Mouse (Mus musculus): ENCODE data around the gene Slc16a5. TPM values are rescaled to one million over a fixed set of nuclear protein-coding genes. Genes with fewer than 3 reads are reported as not detected.
"Not testable (repeated sequence)": the region's sequence is repeated elsewhere in the genome, so short reads cannot be mapped to it uniquely, and the experiment has no call there.

The Slc16a5 gene
- total RNA-seq, 2 experiments from 2014 or later: not detected

DNA sequence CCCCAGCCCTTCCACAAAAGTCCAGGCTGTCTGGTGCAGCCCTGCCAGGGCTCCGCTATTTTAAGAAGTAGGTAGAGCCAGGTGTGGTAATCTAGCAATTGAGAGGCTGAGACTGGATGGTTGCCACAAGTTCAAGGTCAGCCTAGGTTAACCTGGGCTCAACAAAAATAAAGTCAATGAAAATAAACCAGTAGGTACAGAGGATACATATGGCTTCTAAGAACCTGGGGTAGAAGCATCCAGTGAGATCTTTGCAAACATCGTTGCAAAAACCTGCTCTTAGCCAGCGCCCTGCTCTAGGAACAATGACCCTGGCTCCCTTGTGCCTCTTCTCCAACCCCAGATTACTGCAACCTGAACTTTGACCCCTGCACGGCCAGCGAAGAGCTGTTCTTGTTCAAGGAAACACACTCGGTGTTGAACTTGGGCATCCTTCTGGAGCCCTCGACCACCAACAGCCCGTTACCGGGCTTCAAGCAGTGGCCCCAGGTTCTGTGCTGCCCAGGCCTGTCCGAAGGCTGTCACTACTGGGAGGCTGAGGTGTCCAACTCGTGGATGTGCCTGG, 14.9 kb upstream of the Slc16a5 start:
- no peak for DNase-seq (ENCODE audit: low spot score in 2 of 2)

DNA sequence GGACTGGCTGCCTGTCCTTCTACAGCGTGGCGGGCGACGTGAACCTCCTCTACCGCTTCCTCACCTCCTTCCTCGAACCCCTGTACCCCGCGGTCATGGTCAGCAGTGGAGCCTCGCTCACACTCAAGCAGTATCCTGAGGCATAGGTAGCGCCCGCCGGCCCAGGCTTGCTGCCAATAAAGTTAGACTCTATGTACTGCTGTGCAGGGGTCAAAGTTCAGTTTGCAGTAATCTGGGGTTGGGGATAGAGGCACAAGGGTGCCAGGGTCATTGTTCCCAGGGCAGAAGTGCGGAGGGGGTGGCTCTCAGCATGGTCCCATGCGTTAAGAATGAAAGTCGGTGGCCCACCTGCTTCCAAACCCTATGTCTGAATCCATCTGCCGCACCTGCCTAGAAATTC, 14.2 kb upstream of the Slc16a5 start:
- DNase-seq (ENCODE audit: low spot score in 2 of 2): no peak

DNA sequence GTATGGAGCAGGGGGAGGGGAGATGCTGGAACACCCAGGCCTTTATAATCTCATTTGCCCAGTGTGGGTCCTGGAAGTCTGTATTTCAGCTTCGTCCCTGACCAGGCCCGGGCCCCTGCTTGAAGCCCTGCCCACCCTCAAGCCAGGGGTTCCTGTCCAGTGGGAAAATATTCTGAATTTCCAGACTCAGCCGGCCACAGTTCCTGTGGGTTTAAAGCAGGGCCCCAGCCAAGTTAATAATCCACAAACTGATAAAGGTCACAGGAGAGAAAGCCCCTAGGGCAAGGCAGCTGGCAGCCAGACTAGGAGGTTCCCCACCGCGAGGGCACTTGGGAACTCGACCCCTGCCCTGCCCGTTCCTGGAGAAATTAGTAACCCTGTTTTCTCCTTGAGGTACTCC, 13.3 kb upstream of the Slc16a5 start:
- DNase-seq (ENCODE audit: low spot score in 2 of 2): no peak

DNA sequence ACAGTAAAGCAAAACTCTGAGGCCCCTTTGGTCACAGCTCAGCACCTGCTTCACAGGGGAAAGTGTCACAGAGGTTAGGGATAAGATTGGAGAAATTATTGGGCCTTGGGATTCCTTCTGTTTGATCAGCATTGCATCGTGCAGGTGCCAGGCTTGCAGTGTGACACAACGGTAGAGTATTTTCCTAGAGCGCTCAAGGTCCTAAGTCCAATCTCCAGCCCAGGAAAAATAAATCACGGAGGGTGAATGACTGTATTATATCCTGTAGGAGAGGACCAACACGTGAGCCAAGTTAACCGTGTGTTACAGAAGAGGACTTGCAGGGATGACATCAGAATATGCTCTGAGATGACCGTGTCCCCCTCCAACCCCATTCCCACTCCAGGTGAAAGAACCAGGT, 12.1 kb upstream of the Slc16a5 start:
- no peak for DNase-seq (ENCODE audit: low spot score in 2 of 2)

DNA sequence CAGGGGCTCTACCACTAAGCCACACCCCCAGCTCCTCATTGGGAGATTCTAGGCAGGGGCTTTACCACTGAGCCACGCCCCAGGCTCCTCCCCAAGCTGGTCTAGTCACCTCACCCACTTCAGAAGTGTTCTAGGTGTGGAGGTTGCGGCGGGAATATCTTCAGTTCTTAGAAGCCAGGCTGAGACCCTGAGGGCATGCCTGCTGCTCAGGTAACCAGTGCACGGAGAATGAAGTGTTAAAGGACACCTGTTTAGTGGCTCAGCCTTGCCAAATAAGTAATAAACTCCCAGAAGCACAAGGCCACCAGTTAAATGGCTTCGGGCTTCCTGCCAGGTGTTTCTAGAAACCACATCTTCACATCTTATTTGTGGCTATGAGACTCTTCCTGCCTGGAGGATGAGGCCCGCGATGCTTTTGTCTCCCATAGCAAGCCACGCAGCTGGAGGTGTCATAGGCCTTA, 10.5 kb upstream of the Slc16a5 start:
- DNase-seq (ENCODE audit: low spot score in 2 of 2): no peak

DNA sequence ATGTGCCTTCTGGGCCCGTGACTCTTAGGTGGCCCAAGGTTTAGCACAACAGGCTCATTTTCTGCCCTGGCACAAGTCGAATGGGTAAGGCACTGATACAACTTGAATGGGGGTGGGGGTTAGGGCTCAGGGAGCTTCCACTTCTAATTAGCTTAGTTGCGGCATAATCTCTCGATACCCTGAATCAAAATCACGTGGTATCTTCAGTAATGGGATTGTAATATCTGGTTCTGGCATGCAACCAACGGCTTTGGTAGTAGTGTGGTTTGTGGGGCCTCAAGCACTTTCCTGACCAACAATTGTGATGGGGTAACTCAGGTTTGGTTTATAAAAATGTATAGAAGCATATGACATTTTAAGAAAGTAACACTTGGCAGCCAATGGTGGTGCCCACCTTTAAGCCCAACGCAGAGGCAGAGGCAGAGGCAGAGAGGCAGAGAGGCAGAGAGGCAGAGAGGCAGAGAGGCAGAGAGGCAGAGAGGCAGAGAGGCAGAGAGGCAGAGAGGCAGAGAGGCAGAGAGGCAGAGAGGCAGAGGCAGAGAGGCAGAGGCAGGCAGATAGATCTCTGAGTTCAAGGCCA, 9.9 kb upstream of the Slc16a5 start:
- DNase-seq (ENCODE audit: low spot score in 2 of 2): no peak

DNA sequence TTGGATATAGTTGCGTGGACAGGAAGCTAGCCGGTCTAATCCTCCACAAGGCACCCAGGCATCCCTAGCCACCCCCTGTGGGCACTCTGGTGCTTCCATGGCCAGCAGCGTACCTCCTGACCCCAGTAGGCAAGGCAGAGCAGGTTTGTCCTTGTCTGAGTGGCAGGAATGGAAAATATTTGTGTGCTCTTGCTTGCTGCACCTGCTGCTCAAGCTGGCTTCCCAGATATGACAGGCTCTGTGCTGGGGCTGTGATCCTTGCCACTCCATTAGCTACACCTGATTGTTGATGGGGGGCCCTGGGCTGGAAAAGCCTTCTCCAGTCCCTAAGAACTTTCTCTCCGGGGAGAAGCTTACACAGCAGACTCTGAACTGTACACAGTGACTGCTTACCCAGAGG, 9.0 kb upstream of the Slc16a5 start:
- no peak for DNase-seq (ENCODE audit: low spot score in 2 of 2)

DNA sequence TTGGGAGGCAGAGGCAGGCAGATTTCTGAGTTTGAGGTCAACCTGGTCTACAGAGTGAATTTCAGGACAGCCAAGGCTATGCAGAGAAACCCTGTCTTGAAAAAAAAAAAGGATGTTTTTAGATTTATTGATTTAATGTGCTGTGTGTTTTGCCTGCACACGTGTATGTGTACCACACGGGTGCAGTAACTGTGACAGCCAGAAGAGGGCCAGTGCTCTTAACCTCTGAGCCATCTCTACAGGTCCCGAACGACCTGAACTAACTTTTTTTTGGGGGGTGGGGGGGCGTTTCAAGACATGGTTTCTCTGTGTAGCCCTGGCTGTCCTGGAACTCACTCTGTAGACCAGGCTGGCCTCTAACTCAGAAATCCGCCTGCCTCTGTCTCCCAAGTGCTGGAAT, 7.5 kb upstream of the Slc16a5 start:
- DNase-seq (ENCODE audit: low spot score in 2 of 2): not testable (repeated sequence)

DNA sequence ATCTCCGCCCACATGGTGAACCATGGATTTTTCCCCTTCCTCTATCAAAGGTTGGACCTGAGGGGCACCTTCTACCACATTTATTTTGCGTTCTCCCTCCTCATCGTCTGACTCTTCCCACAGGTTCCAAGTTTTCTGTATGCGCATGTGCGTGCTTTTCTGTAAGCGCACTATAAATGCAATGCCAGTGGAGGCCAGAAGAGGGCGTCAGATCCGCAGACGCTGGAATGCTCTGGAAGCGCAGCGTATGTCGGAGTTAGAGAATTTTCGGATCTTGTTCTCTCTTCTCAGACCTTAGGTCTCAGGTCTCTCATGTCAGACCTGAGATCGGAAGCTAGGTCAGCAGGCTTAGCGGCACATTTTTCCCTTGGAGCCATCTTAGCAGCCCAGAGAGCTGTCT, 6.7 kb upstream of the Slc16a5 start:
- no peak for DNase-seq (ENCODE audit: low spot score in 2 of 2)

DNA sequence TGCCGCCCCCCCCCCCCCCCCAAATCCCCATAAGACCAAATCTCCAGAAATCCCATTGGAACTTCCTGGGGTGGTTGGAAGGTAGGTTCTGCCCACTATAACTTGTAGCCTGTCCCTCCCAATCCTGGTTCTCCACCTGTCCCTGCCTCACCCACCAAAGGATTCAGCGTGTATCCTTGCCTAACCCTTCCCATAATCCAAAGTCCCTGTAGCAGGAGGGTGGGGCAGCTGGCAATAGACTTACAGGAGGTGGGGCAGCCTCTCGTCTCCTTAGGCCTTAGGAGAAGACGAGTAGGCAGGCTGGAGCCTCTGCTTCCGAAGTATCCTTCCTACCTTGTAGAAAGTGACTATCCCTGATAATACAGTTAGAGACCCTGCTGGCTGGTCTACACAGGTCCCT, 6.1 kb upstream of the Slc16a5 start:
- DNase-seq (ENCODE audit: low spot score in 2 of 2): no peak

DNA sequence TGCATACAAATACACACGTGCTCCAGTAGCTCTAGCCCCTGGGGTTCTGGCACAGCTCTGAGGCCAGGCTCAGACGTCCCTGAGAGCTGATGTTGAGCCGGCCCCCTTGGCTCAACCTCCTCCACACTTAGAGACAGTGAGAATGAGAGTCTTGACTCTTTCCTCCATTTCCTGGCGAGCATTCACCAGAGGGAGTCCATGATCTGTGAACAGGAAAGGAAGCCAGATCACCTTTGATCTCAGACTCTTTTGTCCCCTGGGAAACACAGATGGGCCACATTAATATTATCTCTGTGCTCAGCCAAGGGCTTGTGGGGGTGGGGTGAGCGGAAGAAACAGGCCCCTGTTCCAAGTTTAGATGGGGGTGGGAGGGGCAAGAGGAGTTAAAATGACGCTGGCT, 4.9 kb upstream of the Slc16a5 start:
- no peak for DNase-seq (ENCODE audit: low spot score in 2 of 2)

DNA sequence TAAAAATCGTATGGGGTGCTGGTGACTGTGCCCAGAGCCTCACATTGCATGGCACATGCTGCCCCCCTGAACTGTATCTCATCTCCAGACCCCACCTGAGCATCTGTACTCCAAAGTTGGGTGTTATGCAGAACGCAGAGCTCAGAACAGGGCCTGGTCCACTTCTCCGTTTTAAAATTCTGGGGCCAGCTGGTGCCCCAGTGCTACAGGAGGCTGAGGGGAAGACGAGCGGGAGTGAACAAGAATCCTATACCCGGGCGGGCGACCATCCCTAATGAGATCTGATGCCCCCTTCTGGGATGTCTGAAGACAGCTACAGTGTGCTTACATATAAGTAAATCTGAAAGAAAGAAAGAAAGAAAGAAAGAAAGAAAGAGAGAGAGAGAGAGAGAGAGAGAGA, 1.3 kb upstream of the Slc16a5 start:
- DNase-seq (ENCODE audit: low spot score in 2 of 2): no peak

DNA sequence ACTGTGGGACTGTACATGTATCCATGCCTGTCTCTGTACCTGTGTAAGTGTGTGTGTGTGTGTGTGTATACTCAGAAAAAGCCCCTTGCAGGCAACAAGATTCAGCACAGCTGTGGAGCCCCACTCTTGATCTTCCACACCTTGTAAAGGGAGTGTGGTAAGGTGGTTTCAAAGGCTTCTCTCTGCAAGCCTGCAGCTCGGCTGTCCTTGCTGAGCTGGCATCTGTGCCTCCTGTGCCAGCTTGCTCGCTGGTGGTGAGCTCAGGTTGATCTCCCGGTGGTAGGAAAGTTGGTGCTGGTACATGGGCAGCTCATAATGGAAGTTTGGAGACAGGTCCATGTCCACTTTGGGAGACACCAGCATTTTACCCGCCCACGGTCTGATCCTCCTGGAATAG, 430 bp upstream of the Slc16a5 start:
- DNase-seq (ENCODE audit: low spot score in 2 of 2): no peak

DNA sequence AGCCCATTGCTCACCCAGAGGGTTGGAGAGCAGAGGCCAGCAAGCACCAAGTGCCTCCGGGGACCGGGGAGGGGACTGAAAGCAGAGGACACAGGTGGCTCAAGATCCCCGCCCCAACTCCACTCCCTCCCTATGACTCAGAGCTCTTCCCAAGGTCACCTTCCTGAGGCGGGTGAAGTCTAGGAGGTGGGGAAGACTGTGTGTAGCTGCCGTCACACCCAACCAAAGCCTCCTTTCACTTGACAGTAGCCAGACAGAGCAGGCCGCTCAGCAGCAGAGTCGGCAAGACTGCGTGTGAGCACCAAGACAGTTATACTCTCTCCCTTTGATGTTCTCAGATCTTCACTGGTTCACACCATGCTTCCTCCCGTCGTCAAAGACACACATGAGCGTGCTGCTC, 1.1 kb downstream of the Slc16a5 start:
- DNase-seq (ENCODE audit: low spot score in 2 of 2): no peak

DNA sequence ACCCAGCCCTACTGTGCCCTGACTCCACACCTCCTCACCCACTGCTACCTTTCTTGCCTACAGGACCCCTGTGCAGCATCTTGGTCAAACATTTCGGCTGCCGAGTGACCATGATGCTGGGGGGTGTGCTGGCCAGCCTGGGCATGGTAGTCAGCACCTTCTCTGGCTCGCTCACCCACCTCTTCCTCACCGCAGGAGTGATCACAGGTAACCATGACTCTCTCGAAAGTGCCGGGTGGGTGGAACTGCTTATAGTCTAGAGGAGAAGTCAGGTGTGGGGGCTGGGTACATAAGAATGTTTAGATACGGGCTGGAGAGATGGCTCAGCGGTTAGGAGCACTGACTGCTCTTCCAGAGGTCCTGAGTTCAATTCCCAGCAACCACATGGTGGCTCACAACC, 2.6 kb downstream of the Slc16a5 start:
- DNase-seq (ENCODE audit: low spot score in 2 of 2): no peak

DNA sequence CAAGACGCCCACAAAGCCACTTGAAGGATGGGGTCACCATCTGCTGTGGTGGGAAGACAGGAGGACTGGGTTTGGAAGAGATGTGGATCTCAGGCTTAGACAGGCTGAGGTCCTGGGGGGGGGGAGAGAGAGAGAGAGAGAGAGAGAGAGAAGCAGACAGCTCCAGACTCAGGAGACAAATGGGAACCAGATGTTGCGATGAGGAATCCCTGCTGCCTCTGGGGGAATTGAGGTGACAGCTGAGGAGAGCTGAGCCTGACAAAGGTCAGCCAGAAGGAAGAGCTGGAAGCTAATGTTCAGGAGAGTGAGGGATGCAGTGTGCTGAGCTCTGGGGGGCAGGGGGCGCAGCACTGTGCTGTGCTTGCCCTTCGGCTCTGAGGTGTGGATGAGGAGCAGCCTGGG, 4.9 kb downstream of the Slc16a5 start:
- DNase-seq (ENCODE audit: low spot score in 2 of 2): no peak

DNA sequence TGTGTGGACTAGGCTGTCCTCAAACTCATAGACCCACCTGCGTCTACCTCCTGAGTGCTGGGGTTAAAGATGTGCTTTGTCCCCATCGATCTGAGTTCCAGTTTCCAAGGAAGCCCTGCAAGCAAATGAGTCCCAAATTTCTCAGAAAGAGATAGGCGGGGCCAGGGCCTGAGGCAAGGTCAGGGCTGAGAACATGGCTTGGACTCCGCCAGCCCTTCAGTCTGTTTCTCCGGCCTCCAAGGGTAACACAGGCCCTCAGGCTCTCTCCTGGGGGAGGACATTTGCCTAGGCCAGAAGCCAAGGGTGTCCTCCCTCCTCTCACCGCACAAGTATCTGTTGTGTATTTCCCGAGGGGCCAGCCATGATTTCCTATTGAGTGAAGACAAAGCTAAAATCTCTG, 9.9 kb downstream of the Slc16a5 start:
- no peak for DNase-seq (ENCODE audit: low spot score in 2 of 2)

DNA sequence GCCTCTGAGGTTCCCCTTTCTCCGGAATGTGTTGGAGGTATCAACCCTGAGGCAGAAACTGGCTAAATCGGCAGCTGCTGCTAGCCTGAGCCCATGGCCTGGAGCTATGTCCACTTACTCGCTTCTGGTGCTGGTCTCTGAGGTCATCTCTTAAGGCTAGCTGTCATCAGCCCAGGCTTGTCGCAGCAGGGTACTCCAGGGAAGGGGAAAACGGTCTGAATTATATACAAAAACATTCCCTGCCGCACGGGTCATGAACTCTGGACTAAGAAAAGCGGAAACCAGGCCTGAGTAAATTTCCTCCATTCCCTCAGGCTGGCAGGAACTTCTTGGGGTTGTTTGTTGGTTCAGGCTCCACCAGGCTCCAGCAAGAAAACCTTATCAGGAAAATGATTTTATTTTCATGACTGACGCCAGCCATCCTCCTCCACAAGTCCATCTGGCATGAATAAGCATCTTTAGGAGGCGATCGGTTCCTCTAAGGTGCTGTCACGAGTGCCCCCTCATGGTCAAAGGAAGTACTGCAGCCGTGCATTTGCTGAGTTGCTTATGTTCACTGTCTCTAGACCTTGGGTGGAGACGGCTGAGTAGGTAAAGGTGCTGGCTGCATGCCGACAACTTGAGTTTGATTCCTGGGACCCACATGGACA, 11.5 kb downstream of the Slc16a5 start:
- peak; percentile 94 to 96 for DNase-seq (ENCODE audit: low spot score in 2 of 2)

DNA sequence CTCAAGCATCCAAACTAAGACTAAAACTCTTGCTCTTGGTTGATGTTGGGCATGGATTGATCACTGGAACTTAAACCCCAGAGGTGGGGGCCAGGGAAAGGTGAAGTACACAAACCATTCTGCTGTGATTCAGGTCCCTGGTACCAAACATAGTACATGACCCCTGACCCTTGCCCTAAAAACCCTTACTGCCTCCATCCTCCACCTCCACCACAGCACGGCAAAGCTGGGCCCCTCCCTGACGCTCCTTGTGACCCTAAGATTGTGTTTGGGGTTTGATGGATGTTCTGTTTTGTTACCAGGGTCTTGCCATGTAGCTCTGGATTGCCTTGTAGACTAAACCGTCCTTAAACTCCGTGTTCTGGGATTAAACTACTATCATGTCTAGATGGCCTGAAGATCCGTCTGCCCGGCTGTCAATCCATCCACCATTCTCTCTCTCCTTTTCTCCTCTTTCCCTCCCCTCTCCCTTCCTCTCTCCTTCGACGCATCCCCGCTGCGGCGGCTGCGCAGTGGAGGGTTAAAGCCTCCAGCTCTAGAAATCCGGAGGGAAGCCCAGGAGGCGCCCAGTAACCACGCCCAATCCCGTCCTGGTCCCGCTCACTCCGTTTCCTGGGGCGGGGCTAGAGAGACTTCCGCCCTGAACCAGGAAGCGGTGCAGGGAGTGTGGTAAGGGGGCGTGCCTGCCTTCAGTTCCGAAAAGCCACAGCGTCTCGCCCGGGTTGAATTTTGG, 12.9 kb downstream of the Slc16a5 start, which contains the start of gene Armc7:
TSS of gene Armc7 (plus strand) at position 643 of the 733 bp plus-strand sequence.
- peak; percentile 93 to 95 for DNase-seq (ENCODE audit: low spot score in 2 of 2)

DNA sequence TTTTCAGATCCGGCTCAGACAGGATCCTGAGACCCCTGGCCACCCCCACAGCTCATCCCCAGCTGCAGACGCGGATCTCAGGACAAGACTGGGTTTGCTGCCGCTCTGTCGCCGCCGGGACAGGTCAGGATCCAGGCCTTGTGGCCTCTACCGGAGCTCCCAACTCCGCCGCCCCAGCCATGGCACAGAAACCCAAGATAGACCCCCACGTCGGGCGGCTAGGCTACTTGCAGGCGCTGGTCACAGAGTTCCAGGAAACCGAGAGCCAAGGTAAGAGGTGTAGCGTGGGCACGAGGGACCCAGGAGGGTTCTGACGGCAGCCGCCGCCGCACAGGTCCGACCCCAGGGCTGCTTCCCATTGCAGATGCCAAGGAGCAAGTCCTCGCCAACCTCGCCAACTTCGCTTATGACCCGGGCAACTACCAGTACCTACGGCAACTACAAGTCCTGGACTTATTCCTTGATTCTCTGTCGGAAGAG, 13.5 kb downstream of the Slc16a5 start:
- DNase-seq (ENCODE audit: low spot score in 2 of 2): no peak

DNA sequence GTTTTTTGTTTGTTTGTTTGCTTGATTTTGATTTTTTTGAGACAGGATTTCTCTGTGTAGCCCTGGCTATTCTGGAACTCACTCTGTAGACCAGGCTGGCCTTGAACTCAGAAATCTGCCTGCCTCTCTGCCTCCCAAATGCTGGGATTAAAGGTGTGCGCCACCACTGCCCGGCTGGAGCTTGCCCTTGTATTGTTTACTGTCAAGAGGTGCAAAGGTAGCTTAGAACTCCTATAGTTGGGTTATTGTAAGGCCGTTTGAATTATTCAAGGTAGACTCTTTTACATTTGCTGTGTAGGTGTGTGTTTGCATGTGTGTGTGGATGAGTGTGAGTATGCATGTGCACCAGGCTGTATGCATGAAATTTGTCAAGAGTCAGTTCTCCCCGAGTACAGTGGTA, 14.4 kb downstream of the Slc16a5 start:
- DNase-seq (ENCODE audit: low spot score in 2 of 2): not testable (repeated sequence)

DNA sequence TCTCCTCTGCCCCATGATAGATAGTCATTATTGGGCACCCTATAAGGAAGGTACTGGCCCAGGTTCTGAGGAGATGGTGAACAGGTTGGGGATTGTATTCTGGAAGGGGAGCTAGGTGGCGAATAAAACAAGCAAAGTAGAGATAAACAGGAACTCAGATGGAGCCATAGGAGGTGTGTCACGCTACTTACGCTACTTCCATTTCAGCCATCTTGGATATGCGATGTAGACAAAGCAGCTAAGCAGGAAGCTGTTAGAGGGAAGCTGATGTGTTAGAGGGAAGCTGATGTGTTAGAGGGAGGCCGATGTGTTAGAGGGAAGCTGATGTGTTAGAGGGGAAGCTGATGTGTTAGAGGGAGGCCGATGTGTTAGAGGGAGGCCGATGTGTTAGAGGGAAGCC, 15.1 kb downstream of the Slc16a5 start:
- not testable (repeated sequence) for DNase-seq (ENCODE audit: low spot score in 2 of 2)
